Mouse (Mus musculus): ENCODE measurements around the gene Klrb1f.
"Not testable (repeated sequence)": the region's sequence is repeated elsewhere in the genome, so short reads cannot be mapped to it uniquely, and the experiment has no call there.

Gene Klrb1f

GRCm38 (mm10) chr6:129048857-129049473 lies 3.3 kb downstream of the Klrb1f start:
- DNase-seq: peak; percentile 96

DNA sequence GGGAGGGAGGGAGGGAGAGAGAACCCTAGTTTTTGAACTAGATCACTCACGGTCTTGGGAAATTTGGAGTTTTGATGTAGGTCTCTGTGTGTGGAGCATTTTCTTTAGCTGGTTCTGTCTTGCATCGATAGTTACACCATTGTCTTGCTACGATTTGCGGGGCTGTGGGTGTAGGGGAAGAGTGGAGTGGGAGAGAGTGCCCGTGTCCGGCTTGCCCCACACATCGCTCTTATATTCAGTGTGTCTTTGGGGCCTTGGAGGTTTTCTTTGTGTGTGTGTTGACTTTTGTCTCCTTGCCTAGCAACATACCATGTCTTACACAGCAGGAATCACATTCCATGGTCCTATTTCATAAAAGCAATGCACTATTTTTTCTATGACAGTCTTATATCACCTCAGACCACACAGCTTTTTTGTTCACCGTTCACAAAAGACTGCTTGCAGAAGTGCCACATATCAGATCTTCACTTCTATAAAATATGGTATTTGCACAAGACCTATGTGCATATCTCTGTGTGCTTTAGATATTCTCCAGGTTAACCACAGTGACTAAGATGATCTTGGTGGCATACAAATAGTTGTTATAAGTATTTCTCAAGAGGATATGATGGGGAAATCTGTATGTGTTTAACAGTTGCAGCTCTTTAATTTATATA lies 4.0 kb downstream of the Klrb1f start:
- DNase-seq: no peak

DNA sequence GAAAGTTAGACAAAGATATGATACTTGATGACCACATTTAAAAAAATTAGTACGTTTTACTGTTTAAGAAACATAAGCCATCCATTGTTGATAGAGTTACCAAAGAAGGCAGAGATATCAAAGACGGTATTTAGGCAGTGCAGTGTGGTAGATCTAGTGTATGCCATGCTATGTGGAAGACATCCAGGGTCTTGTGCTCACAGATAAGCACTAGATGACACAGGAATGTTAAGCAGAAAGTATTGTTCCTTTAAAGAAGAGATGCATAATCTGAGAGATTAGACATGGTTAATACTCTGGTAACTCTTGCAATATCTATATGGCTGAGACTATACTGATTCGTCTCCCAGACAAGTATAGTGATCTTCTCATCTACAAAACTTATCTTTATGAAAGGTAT lies 5.4 kb downstream of the Klrb1f start:
- DNase-seq: no peak

DNA sequence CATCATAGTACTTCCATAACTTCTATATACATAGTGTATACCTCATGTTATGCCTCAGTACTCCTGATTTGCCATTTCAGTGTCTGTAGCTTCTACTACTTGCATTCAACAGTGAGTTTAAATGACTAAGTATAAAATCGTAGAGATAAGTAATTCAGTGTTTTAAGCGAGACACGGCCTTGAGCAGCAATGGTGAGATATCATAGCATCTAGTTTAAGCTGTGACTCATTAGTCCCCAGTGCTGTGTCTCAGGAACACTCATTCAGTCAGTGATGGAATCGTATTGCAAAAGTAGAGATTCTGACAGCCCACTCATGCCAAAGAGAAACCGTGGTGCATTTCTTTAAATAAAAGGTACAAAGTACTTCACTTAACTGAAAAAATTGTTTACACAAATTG lies 6.0 kb downstream of the Klrb1f start:
- DNase-seq: no peak

DNA sequence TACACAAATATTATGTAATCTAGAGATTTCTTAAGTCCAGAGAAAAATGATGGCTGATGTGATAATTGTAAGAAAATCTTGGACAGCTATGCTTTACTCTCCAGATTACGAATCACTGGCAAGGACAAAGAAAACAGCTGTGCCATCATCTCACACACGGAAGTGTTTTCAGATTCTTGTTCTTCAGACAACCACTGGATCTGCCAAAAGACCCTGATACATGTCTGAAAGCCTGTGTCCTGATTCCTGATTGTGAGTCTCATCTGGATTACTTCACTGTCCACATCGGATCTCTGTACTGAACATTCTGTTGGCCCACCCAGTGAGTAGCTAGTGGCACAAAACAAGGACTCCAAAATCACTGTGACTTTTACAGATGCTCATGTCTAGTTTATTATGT lies 10.5 kb downstream of the Klrb1f start:
- DNase-seq: peak; percentile 25

DNA sequence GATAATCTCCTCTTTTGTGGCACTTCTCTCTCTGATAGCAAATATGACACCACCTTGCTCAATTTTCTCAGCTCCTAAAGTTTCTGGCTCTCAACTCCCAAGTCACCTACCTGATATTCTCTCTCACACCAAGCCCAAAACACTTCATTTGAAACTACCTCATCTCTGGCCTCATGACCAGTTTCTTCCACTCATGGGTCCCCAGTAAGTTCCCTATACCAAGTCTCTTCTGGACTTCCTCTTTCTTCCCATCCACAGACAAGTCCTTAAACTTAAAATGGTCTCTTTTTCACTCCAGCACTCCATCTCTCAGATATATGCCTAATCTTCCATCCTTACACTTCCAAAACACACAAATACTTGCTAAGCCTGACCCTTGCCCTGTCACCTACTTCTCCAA lies 12.3 kb downstream of the Klrb1f start:
- no peak for DNase-seq

GRCm38 (mm10) chr6:129065407-129065806 lies 19.7 kb downstream of the Klrb1f start:
- peak; percentile 54 for DNase-seq

GRCm38 (mm10) chr6:129065857-129066256 lies 20.2 kb downstream of the Klrb1f start:
- no peak for DNase-seq

DNA sequence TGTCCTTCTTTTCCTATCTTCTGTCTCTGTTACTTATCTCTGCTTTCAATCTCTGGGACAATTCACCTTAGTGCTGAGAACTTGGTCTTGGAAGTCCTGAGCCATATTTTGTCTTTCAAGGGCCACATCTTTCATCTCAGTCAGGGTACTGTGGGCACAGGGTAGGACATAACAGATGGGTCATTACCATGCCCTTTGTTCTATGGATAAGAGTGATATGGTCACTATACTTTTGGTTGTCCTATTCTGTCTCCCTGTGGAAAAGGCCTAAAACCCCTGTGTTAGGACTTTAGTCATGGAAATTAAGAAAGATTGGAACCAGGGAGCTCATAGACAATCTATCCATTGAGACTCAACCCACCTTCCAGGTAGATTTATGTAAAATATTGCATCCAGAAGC lies 20.8 kb downstream of the Klrb1f start:
- DNase-seq: no peak

DNA sequence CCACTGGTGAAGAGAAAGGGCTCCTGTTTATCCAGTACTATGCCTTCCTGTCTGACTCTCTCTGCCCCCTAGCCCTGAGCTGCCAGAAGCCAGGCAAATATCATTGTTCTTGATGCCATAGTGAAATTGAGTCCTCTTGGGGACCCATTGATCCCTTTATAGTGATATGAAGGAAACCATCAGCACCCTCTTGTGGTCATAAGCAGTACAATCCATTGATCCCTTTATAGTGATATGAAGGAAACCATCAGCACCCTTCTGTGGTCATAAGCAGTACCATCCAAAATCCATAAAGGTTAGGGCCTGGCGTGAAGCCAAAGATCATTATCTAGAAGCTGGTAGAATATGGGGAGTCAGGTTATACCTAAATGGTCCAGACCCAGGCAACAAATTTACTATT lies 21.3 kb downstream of the Klrb1f start:
- no peak for DNase-seq

DNA sequence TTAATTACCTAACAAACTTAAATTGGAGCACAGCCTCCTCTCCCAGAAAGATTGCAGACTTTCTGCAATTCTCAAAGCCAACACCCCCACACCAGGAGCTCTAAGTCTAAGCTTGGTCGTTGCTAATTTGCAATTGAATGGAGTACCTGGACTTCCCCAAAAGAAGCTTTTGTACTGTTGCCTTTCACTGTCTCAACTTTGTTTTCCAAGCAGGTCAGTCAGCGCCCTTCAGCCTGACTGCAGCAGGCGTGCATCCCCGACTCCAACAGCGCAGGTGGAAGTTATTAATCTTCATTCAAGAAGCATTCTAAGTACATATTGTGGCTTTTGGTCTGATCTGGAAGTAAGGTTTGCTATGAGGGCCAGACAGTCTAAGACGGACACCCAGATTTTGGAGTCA lies 39.4 kb downstream of the Klrb1f start:
- no peak for DNase-seq

- DNase-seq: not testable (repeated sequence)
Observed at GRCm38 (mm10) chr6:129086031-129086430, 40.3 kb downstream of the Klrb1f start.

- no peak for DNase-seq
Observed at GRCm38 (mm10) chr6:129088161-129088560, 42.5 kb downstream of the Klrb1f start.

DNA sequence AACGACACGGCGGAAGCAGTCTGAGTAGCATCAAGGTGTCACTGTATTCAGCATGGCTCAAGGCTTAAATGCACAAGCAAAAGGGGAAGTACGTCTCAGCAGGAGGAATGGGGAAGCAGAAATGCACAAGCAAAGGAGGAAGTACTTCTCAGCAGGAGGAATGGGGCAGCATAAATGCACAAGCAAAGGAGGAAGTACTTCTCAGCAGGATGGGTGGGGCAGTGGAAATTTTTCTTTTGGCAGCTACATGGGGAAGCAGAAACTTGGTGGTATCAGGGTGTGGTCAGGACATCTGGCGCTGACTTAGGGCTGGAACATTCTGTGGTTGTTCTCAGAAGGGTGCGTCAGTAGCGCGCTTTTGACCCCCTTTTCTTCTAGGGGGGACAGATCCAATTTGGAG lies 42.9 kb downstream of the Klrb1f start:
- peak; percentile 87 for DNase-seq

DNA sequence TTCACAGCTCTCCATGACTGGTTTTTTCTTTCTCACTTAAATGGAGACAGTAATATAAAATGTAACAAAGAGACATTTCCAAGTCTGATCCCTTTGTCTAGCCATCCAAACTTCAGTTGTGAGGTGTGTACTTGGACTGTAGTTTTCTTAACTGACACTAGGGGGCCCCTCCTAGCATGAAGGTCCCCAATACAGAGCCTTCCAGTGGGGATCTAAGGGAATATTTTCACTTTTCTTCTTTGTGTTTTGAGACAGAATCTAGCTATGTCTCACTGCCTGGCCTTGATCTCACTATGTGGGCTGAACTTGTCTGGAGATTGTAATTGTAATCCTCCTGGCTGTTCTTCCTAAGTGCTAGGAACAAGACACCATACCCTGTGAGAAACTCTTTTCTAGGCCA lies 49.5 kb downstream of the Klrb1f start:
- peak; percentile 92 for DNase-seq

- peak; percentile 98 for DNase-seq
Observed at GRCm38 (mm10) chr6:129097929-129098328, 52.2 kb downstream of the Klrb1f start.

DNA sequence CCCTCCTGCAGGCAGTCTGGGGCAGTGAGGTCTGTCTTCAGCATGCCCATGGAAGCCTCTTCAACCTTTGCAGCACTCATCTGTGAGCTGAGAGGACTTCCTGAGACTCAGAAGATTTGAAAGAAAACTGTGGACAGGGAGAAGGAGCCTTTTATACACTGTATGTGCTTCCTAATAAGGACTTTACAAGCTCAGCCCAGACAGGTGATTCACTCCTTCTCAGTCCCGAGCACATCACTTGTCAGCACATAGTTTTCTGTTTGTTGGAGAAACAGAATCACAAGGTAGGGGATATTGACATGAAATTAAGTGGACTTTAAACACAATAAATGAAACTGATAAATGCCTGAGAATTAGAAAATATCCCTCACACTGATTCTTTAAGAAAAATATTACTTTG lies 55.1 kb downstream of the Klrb1f start, which contains the start of gene Clec2e:
Gene Clec2e (minus strand): TSS at position 120 of the 400 bp plus-strand sequence.
- not testable (repeated sequence) for DNase-seq

DNA sequence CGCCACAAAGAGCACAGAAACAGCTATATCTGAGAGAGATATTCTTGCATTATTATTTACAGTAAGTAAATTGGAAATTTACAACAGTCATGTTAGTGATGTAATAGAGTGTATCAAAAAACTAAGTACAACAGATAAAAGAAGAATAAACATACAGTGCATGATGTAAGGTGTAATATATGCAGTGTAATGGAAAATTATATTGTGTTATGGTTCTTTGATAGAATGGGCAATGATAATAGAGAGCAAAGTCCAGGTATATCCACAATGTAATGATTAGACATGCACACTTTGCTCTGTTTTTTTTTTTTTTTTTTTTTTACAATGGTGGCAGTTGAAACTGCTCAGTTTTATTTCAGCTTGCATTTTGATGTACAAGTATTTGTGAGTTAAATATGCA lies 55.9 kb downstream of the Klrb1f start:
- no peak for DNase-seq

DNA sequence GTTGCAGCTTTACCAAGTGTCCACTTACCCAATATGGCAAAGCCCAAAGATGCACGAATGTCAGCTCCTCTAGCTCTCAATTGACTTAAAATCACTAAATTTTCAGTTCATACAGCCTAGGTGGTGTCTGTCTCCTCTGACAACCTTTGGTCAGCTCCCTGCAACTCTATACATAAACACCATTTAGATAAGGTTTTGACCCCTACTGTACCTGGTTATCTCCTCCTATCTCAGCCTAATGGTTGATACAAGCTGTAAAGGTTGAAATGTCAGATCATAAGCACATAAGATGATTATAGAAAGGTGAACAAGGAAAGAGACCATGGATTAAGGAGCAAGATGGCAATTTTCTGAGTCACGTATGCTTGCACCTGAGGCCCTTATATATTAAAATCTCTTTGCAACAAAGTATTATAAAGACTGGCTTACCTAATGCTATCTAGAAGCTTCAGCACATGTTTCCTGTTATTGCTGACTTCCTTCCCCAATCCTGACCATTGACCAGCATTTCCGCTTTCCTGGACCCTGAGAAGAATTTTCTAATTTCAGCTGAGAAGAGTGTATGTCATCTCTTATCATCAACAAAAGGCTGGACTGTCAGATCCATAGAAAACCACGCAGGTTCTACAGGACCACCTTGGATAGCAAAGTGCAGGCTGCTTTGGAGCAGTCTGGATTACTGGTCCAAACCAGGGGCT lies 57.3 kb downstream of the Klrb1f start:
- DNase-seq: peak; percentile 94
